Mouse (Mus musculus) C2C12 (cell line): Measurements from ENCODE around the gene Fn3k.

Experiments used
- CTCF ChIP-seq: IDR thresholded peaks from one replicate; pipeline ENCODE4 v1.5.1; 2011; ENCODE audit not compliant: control insufficient read depth, insufficient read depth, insufficient read length
- FOSL1 ChIP-seq: IDR thresholded peaks from one replicate; pipeline ENCODE4 v1.8.0; 2011; ENCODE audit warnings: mild to moderate bottlenecking, low read length; ENCODE audit not compliant: poor library complexity, insufficient read depth, severe bottlenecking
- MAX ChIP-seq: IDR thresholded peaks from one replicate; pipeline ENCODE4 v1.6.1; 2011; ENCODE audit warnings: mild to moderate bottlenecking, control low read depth
- MYOD1 ChIP-seq: IDR thresholded peaks from one replicate; pipeline ENCODE4 v1.6.1; 2011; ENCODE audit warnings: low read depth; ENCODE audit not compliant: control insufficient read depth, insufficient read length
- MYOG ChIP-seq: IDR thresholded peaks from one replicate; pipeline ENCODE4 v1.6.1; 2011; ENCODE audit not compliant: control insufficient read depth, insufficient read length; ENCODE audit errors: extremely low read depth
- USF1 ChIP-seq: IDR thresholded peaks from one replicate; pipeline ENCODE4 v1.6.1; 2011; ENCODE audit warnings: low read depth, mild to moderate bottlenecking, control low read depth, moderate library complexity

DNA sequence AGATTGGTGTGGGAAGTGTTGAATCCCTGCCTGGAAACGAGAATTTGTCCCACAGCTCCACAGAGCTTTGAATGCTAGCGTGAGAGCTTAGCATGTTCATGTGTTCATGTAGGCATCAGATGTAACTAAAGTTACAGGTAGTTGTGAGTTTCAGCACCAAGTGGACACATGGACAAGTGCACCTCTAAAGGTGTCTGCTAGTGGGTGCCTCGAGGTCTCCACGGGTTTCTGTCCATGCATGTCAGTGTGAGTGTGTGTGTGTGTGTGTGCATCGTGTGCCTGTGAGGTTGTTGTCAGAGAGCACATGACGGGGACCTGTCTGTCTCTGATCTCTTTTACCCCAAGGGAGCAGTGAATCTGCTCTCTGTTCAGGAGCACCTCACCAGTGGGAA is 46.2 kb upstream of the Fn3k start:
- TF ChIP-seq MYOG (no peak), CTCF (no peak), MAX (no peak), USF1 (no peak), MYOD1 (no peak), FOSL1 (no peak)
